Mouse (Mus musculus) spleen, adult 2 months (tissue): ENCODE measurements at regions not wholly inside any gene's neighbourhood (a gene's known extent, or its start where the extent isn't known, plus 50 kb on each side); places are given as distances from the start of the nearest gene placed in this dataset.

Experiments
- DNase-seq, 2 experiments: peaks; one replicate each; pipeline versions ENCODE4 v3.0.0 to v3.0.0-alpha.2; 2012 to 2021; ENCODE audit warnings: low spot score in 2 of 2, low read depth in 1 of 2
- H3K27ac ChIP-seq: fragments of 200-500 bp; 2 replicates; pipeline ENCODE4 v1.5.1; 2012; ENCODE audit warnings: low read length, inconsistent platforms; ENCODE audit not compliant: insufficient read depth
- H3K27me3 ChIP-seq: fragments of 200-500 bp; 2 replicates; pipeline ENCODE4 v1.6.1; 2012; ENCODE audit warnings: mild to moderate bottlenecking, moderate library complexity, low read length, inconsistent platforms; ENCODE audit not compliant: control insufficient read depth, insufficient read depth
- H3K36me3 ChIP-seq: fragments of 200-500 bp; 2 replicates; pipeline ENCODE4 v1.6.1; 2012; ENCODE audit warnings: mild to moderate bottlenecking, low read length, inconsistent platforms; ENCODE audit not compliant: control insufficient read depth, insufficient read depth
- H3K4me1 ChIP-seq: fragments of 200-500 bp; 2 replicates; pipeline ENCODE4 v1.6.1; 2011; ENCODE audit warnings: inconsistent platforms; ENCODE audit not compliant: control insufficient read depth, insufficient read depth, insufficient read length
- H3K4me3 ChIP-seq: fragments of 200-500 bp; 2 replicates; pipeline ENCODE4 v1.5.1; 2011; ENCODE audit warnings: mild to moderate bottlenecking, inconsistent platforms; ENCODE audit not compliant: insufficient read depth, insufficient read length; ENCODE audit errors: extremely low read depth
- CTCF ChIP-seq: fragments of 200-500 bp; IDR thresholded peaks from 2 replicates; pipeline ENCODE4 v1.5.1; 2011; ENCODE audit warnings: mild to moderate bottlenecking, inconsistent platforms; ENCODE audit not compliant: insufficient read depth, insufficient read length, insufficient replicate concordance; ENCODE audit errors: extremely low read depth
- POLR2A ChIP-seq: fragments of 200-500 bp; IDR thresholded peaks from 2 replicates; pipeline ENCODE4 v1.6.1; 2011; ENCODE audit warnings: low read depth, low read length, inconsistent platforms
- WGBS: fragments of 180-500 bp; shearing (Covaris S2); methylation state at CpG from one replicate; pipeline ENCODE4 v1.1.7; 2018; 5-methylcytosine and 5-hydroxymethylcytosine counted together

GRCm38 (mm10) chr19:44698382-44699256, 57.2 kb upstream of the Pax2 start:
- Histone ChIP-seq H3K27ac (no peak overlapping the region), H3K4me3 (no peak overlapping the region), H3K36me3 (no peaks in the 10 kb centered on the region), H3K4me1 (no peaks in the 10 kb centered on the region), H3K27me3 (peaks cover 7% of the 10 kb centered on the region; the same call in 1 of the 2 replicates)
- TF ChIP-seq CTCF (no peak), POLR2A (no peak)
- no peak for DNase-seq
- WGBS = 15% methylated on average over 21 of the region's 21 CpGs
